Mouse (Mus musculus) liver, embryonic 14.5 days (tissue): ENCODE measurements around the gene Camk1g.

Experiments used
- CTCF ChIP-seq: IDR thresholded peaks from 2 replicates; pipeline ENCODE4 v1.5.1; 2016; ENCODE audit warnings: antibody characterized with exemption, low read depth, control low read depth
- EP300 ChIP-seq: IDR thresholded peaks from 2 replicates; pipeline ENCODE4 v1.6.1; 2016; ENCODE audit warnings: antibody characterized with exemption, low read depth

DNA sequence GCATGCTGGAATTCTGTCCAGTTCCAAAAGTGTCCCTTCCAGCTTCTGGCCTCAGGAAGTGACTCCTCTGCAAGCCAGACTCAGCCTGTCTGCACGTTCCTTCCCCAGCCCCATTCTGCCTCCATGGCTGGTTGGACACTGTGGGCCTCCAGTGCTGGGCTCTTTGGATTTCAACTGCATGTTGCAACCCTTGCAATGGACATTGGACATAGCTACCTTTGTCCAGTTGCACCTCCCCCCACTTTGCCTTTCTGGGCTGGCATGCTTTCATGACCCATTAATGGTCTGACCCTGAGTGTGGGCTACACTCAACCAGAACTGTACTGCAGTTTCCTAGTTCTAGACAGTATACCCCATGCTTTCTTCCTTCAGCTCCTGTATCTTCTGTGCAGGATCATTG is 58.5 kb downstream of the Camk1g start:
- TF ChIP-seq CTCF (no peak), EP300 (no peak)
